In genomic region chr2:145827930-145828329, GRCm38 (mm10) we compare ENCODE assay signal across 30 mouse cellular contexts.
DNase-seq lines count a peak whose midpoint lies in the region; ATAC-seq and TF ChIP-seq lines count a peak whose summit lies in the region.
"Had no signal": no experiment of that assay in that cellular context is flagged by ENCODE, and none has a peak within 500 bp of the region (broad histone marks: within the 10 kb centered on the region; RNA-seq: fewer than 3 reads in every experiment).

No protein-coding gene starts in this region.

- H3K9me3 ChIP-seq in intestine, postnatal 0 days (ENCODE audit: control insufficient read depth), result no peaks in the 10 kb centered on the region
- no peaks in the 10 kb centered on the region for H3K9me3 ChIP-seq in intestine, embryonic 16.5 days (ENCODE audit: control insufficient read depth, low read length)
- H3K9me3 ChIP-seq in neural tube, embryonic 15.5 days (replicated peaks), result no peaks in the 10 kb centered on the region
- H3K9me3 ChIP-seq: heart, embryonic 10.5 days; heart, embryonic 15.5 days; hindbrain, embryonic 12.5 days; intestine, embryonic 15.5 days had no signal

- H3K27me3 ChIP-seq in intestine, postnatal 0 days (replicated peaks; ENCODE audit: control insufficient read depth, insufficient read depth, low read length), result no peaks in the 10 kb centered on the region
- H3K27me3 ChIP-seq in intestine, embryonic 16.5 days (replicated peaks; ENCODE audit: control insufficient read depth, insufficient read depth, low read length), result no peaks in the 10 kb centered on the region
- H3K27me3 ChIP-seq in small intestine, adult 2 months (ENCODE audit: control insufficient read depth, insufficient read depth, low read length), result no peaks in the 10 kb centered on the region
- no peaks in the 10 kb centered on the region for H3K27me3 ChIP-seq in neural tube, embryonic 15.5 days (replicated peaks)
- H3K27me3 ChIP-seq: heart, embryonic 15.5 days; hindbrain, embryonic 12.5 days; intestine, embryonic 15.5 days had no signal

- H3K9ac ChIP-seq in intestine, postnatal 0 days (ENCODE audit: low read depth, low read length), result no peak overlapping the region
- H3K9ac ChIP-seq in intestine, embryonic 16.5 days (ENCODE audit: low read depth, low read length), result no peak overlapping the region
- H3K9ac ChIP-seq in neural tube, embryonic 15.5 days (replicated peaks), result no peak overlapping the region
- H3K9ac ChIP-seq: heart, embryonic 15.5 days; hindbrain, embryonic 12.5 days; intestine, embryonic 15.5 days; liver, embryonic 14.5 days; lung, embryonic 14.5 days had no signal

- TF ChIP-seq CTCF in intestine, postnatal 0 days (IDR thresholded peaks at IDR 0.05; ENCODE audit: low read depth), result no peak
- no peak for TF ChIP-seq CTCF in small intestine, adult 2 months (IDR thresholded peaks at IDR 0.05; ENCODE audit: extremely low read depth, insufficient read length, insufficient replicate concordance, low read depth, low read length)

- no peak overlapping the region for H3K4me3 ChIP-seq in intestine, postnatal 0 days (ENCODE audit: low read depth, low read length)
- H3K4me3 ChIP-seq in intestine, embryonic 16.5 days (ENCODE audit: low read length), result no peak overlapping the region
- no peak overlapping the region for H3K4me3 ChIP-seq in small intestine, adult 2 months (ENCODE audit: low read depth, low read length)
- no peak overlapping the region for H3K4me3 ChIP-seq in neural tube, embryonic 15.5 days (replicated peaks)
- H3K4me3 ChIP-seq: erythroblast, embryonic 14.5 days; heart, embryonic 10.5 days; heart, embryonic 15.5 days; hindbrain, embryonic 12.5 days; intestine, embryonic 15.5 days; layer of hippocampus, adult 2 months had no signal

- H3K27ac ChIP-seq in intestine, postnatal 0 days (ENCODE audit: low read depth, low read length), result peak overlapping the region; percentile 64; the same call in 1 of the 2 replicates
- H3K27ac ChIP-seq in intestine, embryonic 16.5 days (ENCODE audit: low read length), result no peak overlapping the region
- H3K27ac ChIP-seq in small intestine, adult 2 months (ENCODE audit: insufficient read depth, low read depth, low read length), result peak overlapping the region; percentile 17; the same call in 1 of the 2 replicates
- no peak overlapping the region for H3K27ac ChIP-seq in neural tube, embryonic 15.5 days (replicated peaks)
- H3K27ac ChIP-seq: heart, embryonic 10.5 days; heart, embryonic 15.5 days; hindbrain, embryonic 12.5 days; hindbrain, postnatal 0 days; intestine, embryonic 15.5 days; layer of hippocampus, adult 2 months; liver, embryonic 14.5 days had no signal

- ATAC-seq in intestine, postnatal 0 days, result no peak
- ATAC-seq in intestine, embryonic 16.5 days, result no peak
- no peak for ATAC-seq in neural tube, embryonic 15.5 days (ENCODE audit: low FRiP score)
- ATAC-seq: forebrain, embryonic 16.5 days; hindbrain, postnatal 0 days; intestine, embryonic 15.5 days; midbrain, embryonic 16.5 days had no signal

- no peak overlapping the region for H3K4me2 ChIP-seq in intestine, postnatal 0 days (replicated peaks; ENCODE audit: low read depth)
- no peak overlapping the region for H3K4me2 ChIP-seq in intestine, embryonic 16.5 days (ENCODE audit: low read depth, low read length)
- H3K4me2 ChIP-seq in neural tube, embryonic 15.5 days, result no peak overlapping the region
- H3K4me2 ChIP-seq: heart, embryonic 15.5 days; hindbrain, embryonic 12.5 days; intestine, embryonic 15.5 days; lung, embryonic 14.5 days; midbrain, embryonic 11.5 days had no signal

- H3K36me3 ChIP-seq in intestine, postnatal 0 days (ENCODE audit: control insufficient read depth, insufficient read depth), result no peaks in the 10 kb centered on the region; the same call in 1 of the 2 replicates
- no peaks in the 10 kb centered on the region for H3K36me3 ChIP-seq in intestine, embryonic 16.5 days (ENCODE audit: control insufficient read depth, insufficient read depth, low read length)
- H3K36me3 ChIP-seq in small intestine, adult 2 months (ENCODE audit: control insufficient read depth, insufficient read depth, low read length), result no peaks in the 10 kb centered on the region
- no peaks in the 10 kb centered on the region for H3K36me3 ChIP-seq in neural tube, embryonic 15.5 days
- H3K36me3 ChIP-seq: G1E; hindbrain, embryonic 12.5 days; intestine, embryonic 15.5 days had no signal

- peaks cover 18% of the 10 kb centered on the region for H3K4me1 ChIP-seq in intestine, postnatal 0 days (replicated peaks; ENCODE audit: control insufficient read depth, insufficient read depth, low read length)
- H3K4me1 ChIP-seq in intestine, embryonic 16.5 days (ENCODE audit: control insufficient read depth, insufficient read depth, low read length), result peaks cover 8% of the 10 kb centered on the region
- peaks cover 22% of the 10 kb centered on the region for H3K4me1 ChIP-seq in small intestine, adult 2 months (ENCODE audit: control insufficient read depth, insufficient read depth, insufficient read length, low read length)
- peaks cover 10% of the 10 kb centered on the region for H3K4me1 ChIP-seq in neural tube, embryonic 15.5 days

- WGBS in intestine, postnatal 0 days, result 27% methylated on average over 2 of the region's 2 CpGs
- WGBS in intestine, embryonic 16.5 days, result 61% methylated on average over 2 of the region's 2 CpGs
- 20% methylated on average over 2 of the region's 2 CpGs for WGBS in small intestine, adult 2 months
- 84% methylated on average over 2 of the region's 2 CpGs for WGBS in neural tube, embryonic 15.5 days

- no peak for TF ChIP-seq POLR2A in small intestine, adult 2 months (IDR thresholded peaks at IDR 0.05; ENCODE audit: low read depth, low read length)

- DNase-seq in kidney, adult 8-10 months, result peak; percentile 73 to 87
- peak; percentile 47 for DNase-seq in kidney, postnatal 10 days
- DNase-seq in frontal cortex, postnatal 10 days (ENCODE audit: low spot score in 2 of 2), result no peak
- DNase-seq: adrenal gland, postnatal 10 days; cerebellum, adult 11 months; cerebellum, postnatal 10 days; heart, postnatal 36 days; layer of hippocampus, postnatal 36 days; left cerebral cortex, postnatal 4 days; lung, embryonic 14.5 days; lung, postnatal 14 days; right cerebral cortex, adult 18-20 months; thymus, adult 2 months; thymus, postnatal 36 days had no signal

Comparison
In these comparisons a context has a peak if more than half of its experiments do, and no peak if none do; other contexts are left out.
1. H3K27ac ChIP-seq: peak in intestine, postnatal 0 days (single experiment) and small intestine, adult 2 months (single experiment); none in intestine, embryonic 16.5 days (single experiment) and neural tube, embryonic 15.5 days (single experiment).
2. DNase-seq: peak in kidney, adult 8-10 months (2 of 2) and kidney, postnatal 10 days (single experiment); none in frontal cortex, postnatal 10 days (0 of 2).